Mouse (Mus musculus) neural tube, embryonic 14.5 days (tissue): ENCODE results near the gene Rpl12. TPM values are rescaled to one million over a fixed set of nuclear protein-coding genes. Genes with fewer than 3 reads are reported as not detected.

Source experiments
- ATAC-seq: fragments of 200-750 bp; cut with Nextera tagmentation; 2 replicates; pipeline ENCODE4 v1.8.0; 2017; ENCODE audit warnings: low read depth, mild to moderate bottlenecking, moderate TSS enrichment, moderate library complexity
- H3K27ac ChIP-seq: fragments of 300-500 bp; sonication (generic); 2 replicates; pipeline ENCODE4 v1.5.1; 2014; ENCODE audit warnings: low read depth, mild to moderate bottlenecking, control low read depth, low read length, moderate library complexity, mixed read lengths
- H3K27me3 ChIP-seq: fragments of 300-500 bp; sonication (generic); 2 replicates; pipeline ENCODE4 v1.6.1; 2014; ENCODE audit warnings: low read length; ENCODE audit not compliant: control insufficient read depth, insufficient read depth
- H3K36me3 ChIP-seq: fragments of 300-500 bp; sonication (generic); 2 replicates; pipeline ENCODE4 v1.6.1; 2014; ENCODE audit warnings: low read length, mixed read lengths; ENCODE audit not compliant: control insufficient read depth, insufficient read depth
- H3K4me1 ChIP-seq: fragments of 300-500 bp; sonication (generic); 2 replicates; pipeline ENCODE4 v1.6.1; 2014; ENCODE audit warnings: low read length; ENCODE audit not compliant: control insufficient read depth, insufficient read depth
- H3K4me2 ChIP-seq: fragments of 300-500 bp; sonication (generic); 2 replicates; pipeline ENCODE4 v1.6.1; 2014; ENCODE audit warnings: mild to moderate bottlenecking, low read depth, low read length, control low read depth
- H3K4me3 ChIP-seq: fragments of 300-500 bp; sonication (generic); 2 replicates; pipeline ENCODE4 v1.5.1; 2014; ENCODE audit warnings: low read depth, low read length, control low read depth, mixed read lengths
- H3K9ac ChIP-seq: fragments of 300-500 bp; sonication (generic); replicated peaks from 2 replicates; pipeline ENCODE4 v1.6.1; 2014; ENCODE audit warnings: low read depth, mild to moderate bottlenecking, control low read depth, low read length, mixed read lengths
- H3K9me3 ChIP-seq: fragments of 300-500 bp; sonication (generic); 2 replicates; pipeline ENCODE4 v1.6.1; 2016; ENCODE audit warnings: low read length; ENCODE audit not compliant: control insufficient read depth
- WGBS: fragments of 180-500 bp; shearing (Covaris S2); extraction: QIAGEN DNeasy Blood & Tissue Kit; methylation state at CpG from one replicate; pipeline ENCODE4 v1.1.7; 2014; 5-methylcytosine and 5-hydroxymethylcytosine counted together
- polyA plus RNA-seq: library from polyadenylated mRNA; unstranded; fragments of >200 nt; fragmentation: Nextera tagmentation; extraction: Ambion mirVana; gene quantifications from 2 replicates; pipeline ENCODE4 v1.2.1, GENCODE M21; 2014

Rpl12 gene
- polyA plus RNA-seq, 1 experiment from 2014 or later = 99.4 TPM

DNA sequence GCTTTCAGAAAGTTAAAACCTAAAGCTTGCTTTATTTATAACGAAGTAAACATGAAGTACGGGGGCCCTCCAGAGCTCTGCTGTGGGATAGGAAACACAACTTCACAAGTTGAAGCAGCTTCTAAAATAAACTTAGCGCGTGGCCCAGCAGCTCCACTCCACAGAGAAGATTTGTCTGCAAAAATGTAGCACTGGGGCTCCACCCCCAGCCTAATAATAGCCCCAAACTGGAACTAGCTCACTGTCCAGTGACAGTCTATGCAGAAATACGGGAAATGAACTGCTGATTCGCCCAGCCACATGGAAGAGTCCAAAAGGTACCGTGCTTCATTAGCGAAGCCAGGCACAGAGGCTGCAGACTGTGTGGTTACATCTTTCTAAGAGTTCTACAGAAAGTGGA, 8.0 kb downstream of the Rpl12 start:
- no peak overlapping the region for H3K27ac ChIP-seq
- H3K9me3 ChIP-seq = no peaks in the 10 kb centered on the region
- H3K9ac ChIP-seq = no peak overlapping the region
- no peak for ATAC-seq
- H3K27me3 ChIP-seq = no peaks in the 10 kb centered on the region
- 87% methylated on average over 8 of the region's 8 CpGs for WGBS
- no peak overlapping the region for H3K4me3 ChIP-seq
- H3K36me3 ChIP-seq = peaks cover 11% of the 10 kb centered on the region; the same call in 1 of the 2 replicates
- peaks cover 11% of the 10 kb centered on the region for H3K4me1 ChIP-seq
- H3K4me2 ChIP-seq = no peak overlapping the region

DNA sequence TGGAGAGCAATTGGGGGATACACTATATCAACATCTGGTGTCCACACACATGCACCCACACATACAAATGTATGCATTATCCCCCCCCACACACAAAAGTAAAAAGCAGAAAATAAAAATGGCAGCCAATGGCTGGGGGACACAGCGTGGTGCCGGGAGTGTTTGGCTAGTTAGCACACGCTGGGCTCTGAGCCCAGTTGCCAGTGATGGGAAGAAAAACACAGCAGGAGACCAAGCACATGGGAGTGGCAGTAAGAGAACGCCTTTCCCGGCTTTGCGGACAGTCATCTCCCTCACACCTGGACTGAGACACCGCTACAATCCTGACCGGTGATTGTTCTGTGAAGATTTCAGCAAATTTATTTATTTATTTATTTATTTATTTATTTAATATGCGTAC, 9.9 kb downstream of the Rpl12 start:
- H3K27me3 ChIP-seq = no peaks in the 10 kb centered on the region
- H3K9ac ChIP-seq = no peak overlapping the region
- 32% methylated on average over 9 of the region's 9 CpGs for WGBS
- H3K4me1 ChIP-seq = peaks cover 9% of the 10 kb centered on the region
- H3K4me3 ChIP-seq = no peak overlapping the region
- no peak overlapping the region for H3K4me2 ChIP-seq
- no peaks in the 10 kb centered on the region for H3K9me3 ChIP-seq
- peaks cover 10% of the 10 kb centered on the region for H3K36me3 ChIP-seq
- no peak overlapping the region for H3K27ac ChIP-seq
- ATAC-seq = no peak

DNA sequence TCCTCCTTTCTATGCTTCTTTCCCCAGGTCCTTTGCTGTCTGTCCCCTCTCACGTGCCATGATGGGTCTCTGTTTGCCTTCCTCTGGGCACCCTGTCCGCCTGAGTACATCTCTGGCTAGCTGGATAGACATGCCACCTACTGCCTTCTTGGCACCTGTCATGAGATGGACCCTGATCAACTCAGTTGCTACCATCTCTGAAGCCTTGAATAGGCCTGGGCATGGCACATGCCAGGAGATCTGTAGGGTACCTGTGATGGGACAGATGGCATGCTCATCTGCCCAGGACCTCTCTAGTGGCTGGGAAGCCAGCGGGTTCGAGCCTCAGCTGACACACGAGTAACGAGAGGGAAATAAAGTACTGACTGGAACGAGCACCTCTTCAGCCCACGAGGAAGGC, 12.9 kb downstream of the Rpl12 start:
- H3K27ac ChIP-seq = no peak overlapping the region
- WGBS = 90% methylated on average over 8 of the region's 8 CpGs
- no peaks in the 10 kb centered on the region for H3K27me3 ChIP-seq
- H3K9ac ChIP-seq = no peak overlapping the region
- H3K4me2 ChIP-seq = no peak overlapping the region
- H3K9me3 ChIP-seq = no peaks in the 10 kb centered on the region
- no peak for ATAC-seq
- H3K4me1 ChIP-seq = no peaks in the 10 kb centered on the region
- H3K4me3 ChIP-seq = no peak overlapping the region
- H3K36me3 ChIP-seq = peaks cover 13% of the 10 kb centered on the region

DNA sequence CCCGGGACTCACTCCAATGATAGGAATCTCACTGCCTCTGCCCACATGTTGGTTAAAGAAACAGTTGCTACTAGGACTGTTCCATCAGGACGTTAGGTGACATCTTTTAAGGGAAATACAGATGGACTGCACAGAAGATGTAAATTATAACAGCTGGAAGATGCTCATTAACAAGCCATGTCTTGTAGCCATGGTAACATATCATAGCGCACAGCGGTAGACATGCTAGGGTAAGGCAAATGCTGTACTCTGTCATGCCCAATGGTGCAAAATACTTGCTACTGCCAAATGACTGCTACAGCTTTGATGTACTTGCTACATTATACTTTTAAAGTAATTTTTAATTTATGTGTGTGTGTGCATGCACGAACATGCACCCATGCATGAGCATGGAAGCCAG, 15.8 kb downstream of the Rpl12 start:
- Histone ChIP-seq H3K27me3 (no peaks in the 10 kb centered on the region), H3K4me1 (peaks cover 7% of the 10 kb centered on the region; the same call in 1 of the 2 replicates), H3K4me3 (no peak overlapping the region), H3K9ac (no peak overlapping the region), H3K4me2 (no peak overlapping the region), H3K27ac (no peak overlapping the region), H3K9me3 (no peaks in the 10 kb centered on the region), H3K36me3 (peaks cover 13% of the 10 kb centered on the region)
- WGBS = 74% methylated on average over 5 of the region's 5 CpGs
- no peak for ATAC-seq

DNA sequence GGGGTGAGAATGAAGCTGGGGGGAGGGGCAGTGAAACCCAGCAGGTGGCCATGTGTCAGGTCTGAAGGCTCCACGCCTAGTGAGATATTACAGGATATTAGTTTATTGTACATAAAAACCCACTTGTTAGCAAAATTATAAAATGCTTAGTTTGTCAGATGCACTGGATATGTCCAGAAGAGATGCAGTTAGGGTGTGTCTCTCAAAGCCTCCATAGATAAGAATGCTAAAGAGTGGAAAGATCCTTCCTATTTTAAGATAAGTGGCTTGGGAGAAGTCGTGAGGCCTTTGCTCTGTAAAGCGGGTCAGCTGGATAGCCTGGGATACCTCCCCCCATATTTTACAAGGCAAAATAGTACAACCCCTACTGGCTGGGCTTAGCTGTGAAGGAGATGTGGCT, 17.3 kb downstream of the Rpl12 start:
- H3K4me2 ChIP-seq = no peak overlapping the region
- H3K4me1 ChIP-seq = peaks cover 14% of the 10 kb centered on the region; the same call in 1 of the 2 replicates
- WGBS = 79% methylated on average over 3 of the region's 3 CpGs
- no peak for ATAC-seq
- H3K27me3 ChIP-seq = no peaks in the 10 kb centered on the region
- H3K9me3 ChIP-seq = no peaks in the 10 kb centered on the region
- H3K36me3 ChIP-seq = peaks cover 13% of the 10 kb centered on the region
- H3K27ac ChIP-seq = no peak overlapping the region
- H3K9ac ChIP-seq = no peak overlapping the region
- H3K4me3 ChIP-seq = no peak overlapping the region

DNA sequence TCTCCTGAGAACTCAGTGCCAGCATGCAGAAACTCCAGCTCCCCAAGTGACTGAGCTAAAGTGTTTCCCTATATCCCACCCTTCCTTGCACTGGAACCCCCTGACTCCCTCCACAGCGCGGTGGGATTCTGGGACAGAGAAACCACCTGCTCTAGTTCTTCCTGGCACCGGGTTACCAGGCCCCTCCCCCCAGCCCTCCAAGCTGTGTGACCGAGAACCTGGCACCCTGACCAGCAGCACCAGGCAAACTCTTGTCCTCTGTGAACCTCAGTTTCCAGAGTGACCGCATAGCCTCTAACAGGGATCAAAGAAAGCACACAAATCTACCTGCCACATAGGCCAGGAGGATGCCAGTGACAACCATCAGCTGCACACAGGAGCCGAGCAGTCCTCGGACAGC, 18.3 kb downstream of the Rpl12 start:
- H3K9me3 ChIP-seq = no peaks in the 10 kb centered on the region
- H3K4me3 ChIP-seq = no peak overlapping the region
- H3K4me1 ChIP-seq = peaks cover 14% of the 10 kb centered on the region; the same call in 1 of the 2 replicates
- no peak for ATAC-seq
- no peak overlapping the region for H3K9ac ChIP-seq
- H3K4me2 ChIP-seq = no peak overlapping the region
- H3K36me3 ChIP-seq = peaks cover 4% of the 10 kb centered on the region
- WGBS = 85% methylated on average over 7 of the region's 7 CpGs
- no peaks in the 10 kb centered on the region for H3K27me3 ChIP-seq
- no peak overlapping the region for H3K27ac ChIP-seq

DNA sequence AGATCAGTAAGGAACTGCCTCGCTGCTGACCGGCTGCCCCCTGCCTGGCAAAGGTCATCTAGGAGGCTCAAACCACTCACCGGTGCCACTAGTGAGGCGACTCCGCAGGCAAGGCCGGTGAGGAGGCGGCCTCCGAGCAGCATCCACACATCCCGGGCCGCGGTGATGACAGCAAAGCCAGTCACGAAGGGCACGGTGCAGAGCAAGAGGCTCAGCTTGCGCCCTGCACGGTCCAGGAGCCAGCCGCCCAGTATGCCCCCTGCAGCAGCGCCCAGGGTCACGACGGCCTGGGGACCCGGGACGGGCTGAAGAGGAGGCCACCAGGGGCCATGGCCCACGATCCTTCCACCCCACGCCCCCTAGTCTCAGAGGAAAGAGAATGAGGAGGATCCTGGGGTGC, 19.9 kb downstream of the Rpl12 start:
- H3K9ac ChIP-seq = peak overlapping the region; percentile 65
- WGBS = 2% methylated on average over 23 of the region's 23 CpGs
- H3K27ac ChIP-seq = peak overlapping the region; percentile 74
- peak overlapping the region; percentile 78 for H3K4me3 ChIP-seq
- H3K4me2 ChIP-seq = peak overlapping the region; percentile 72
- peak; percentile 52 for ATAC-seq
- H3K27me3 ChIP-seq = no peaks in the 10 kb centered on the region
- H3K4me1 ChIP-seq = peaks cover 14% of the 10 kb centered on the region; the same call in 1 of the 2 replicates
- peaks cover 4% of the 10 kb centered on the region; the same call in 1 of the 2 replicates for H3K36me3 ChIP-seq
- no peaks in the 10 kb centered on the region for H3K9me3 ChIP-seq

DNA sequence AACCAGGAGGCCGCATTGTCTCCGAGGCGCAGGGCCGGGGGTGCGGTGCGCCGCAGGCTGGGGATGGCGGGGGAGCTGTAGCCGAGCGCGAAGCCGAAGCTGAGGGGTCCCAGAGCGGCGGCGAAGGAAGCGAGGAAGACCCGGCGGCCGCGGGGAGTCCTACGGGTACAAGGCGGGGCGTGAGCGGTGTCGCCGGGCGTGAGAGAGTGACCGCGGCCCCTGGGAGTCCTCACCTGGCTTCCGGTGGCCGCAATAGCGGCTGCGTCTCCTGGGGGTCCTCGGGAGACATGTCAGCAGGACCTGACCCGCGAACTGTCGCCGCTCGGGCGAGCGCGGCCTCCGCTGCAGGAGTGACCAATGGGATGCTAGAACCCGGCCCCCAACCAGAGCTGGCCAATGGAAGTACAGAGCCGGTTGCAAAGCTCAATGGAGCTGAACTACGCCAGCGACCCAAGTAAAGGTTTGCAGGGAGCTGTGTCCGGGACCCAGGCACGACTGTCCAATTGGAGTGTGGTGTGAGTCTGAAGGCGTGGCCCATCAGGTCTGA, 20.4 kb downstream of the Rpl12 start, which contains the start of gene Slc2a8:
Gene Slc2a8 (minus strand): TSS at position 359 of the 547 bp plus-strand sequence.
- peaks cover 1% of the 10 kb centered on the region; the same call in 1 of the 2 replicates for H3K36me3 ChIP-seq
- H3K4me3 ChIP-seq = peak within 1 kb of the TSS; percentile 78
- no peaks in the 10 kb centered on the region for H3K9me3 ChIP-seq
- H3K4me2 ChIP-seq = peak within 1 kb of the TSS; percentile 72
- ATAC-seq = peak; percentile 99
- under 1% methylated on average over 50 of the region's 50 CpGs for WGBS
- peak within 1 kb of the TSS; percentile 74 for H3K27ac ChIP-seq
- H3K4me1 ChIP-seq = peaks cover 14% of the 10 kb centered on the region; the same call in 1 of the 2 replicates
- H3K9ac ChIP-seq = peak within 1 kb of the TSS; percentile 65
- H3K27me3 ChIP-seq = no peaks in the 10 kb centered on the region

DNA sequence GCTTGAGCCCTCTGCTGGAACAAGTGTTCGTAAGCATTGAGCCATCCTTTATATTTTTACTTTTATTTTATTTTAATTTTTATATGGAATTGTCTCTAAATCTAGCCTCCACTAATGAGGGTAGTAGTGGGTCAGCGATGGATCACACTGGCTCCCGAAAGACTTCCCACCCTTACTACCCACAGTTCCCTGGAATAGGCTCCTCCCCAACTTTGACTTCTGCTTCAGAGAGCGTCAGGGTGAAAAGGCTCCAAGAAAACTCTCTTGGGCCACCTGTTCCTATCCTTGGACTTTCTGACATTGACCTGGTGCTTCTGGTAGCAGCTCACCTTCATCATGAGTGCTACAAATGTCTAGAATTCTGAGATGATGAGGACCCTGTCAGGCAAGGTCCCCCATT, 21.3 kb downstream of the Rpl12 start:
- Histone ChIP-seq H3K9ac (no peak overlapping the region), H3K4me3 (peak overlapping the region; percentile 78), H3K4me1 (peaks cover 14% of the 10 kb centered on the region; the same call in 1 of the 2 replicates), H3K36me3 (no peaks in the 10 kb centered on the region), H3K27me3 (no peaks in the 10 kb centered on the region), H3K9me3 (no peaks in the 10 kb centered on the region), H3K4me2 (peak overlapping the region; percentile 72), H3K27ac (no peak overlapping the region)
- WGBS = 3% methylated on average over 4 of the region's 4 CpGs
- ATAC-seq = no peak
